Mouse (Mus musculus) MEL (cell line): Measurements from ENCODE around the gene Znrf1.

Experiments
- BHLHE40 ChIP-seq: IDR thresholded peaks from 2 replicates; pipeline ENCODE4 v1.6.1; 2012; ENCODE audit warnings: low read depth, mild to moderate bottlenecking, inconsistent platforms, low read length, improper control_type of control experiment, borderline replicate concordance
- CTCF ChIP-seq, 3 experiments: IDR thresholded peaks in 2 of 3; conservative IDR thresholded peaks in 1 of 3; 2 replicates each; pipeline ENCODE4 v1.5.1; 2011 to 2012; ENCODE audit warnings: low read length in 3 of 3, low read depth in 2 of 3, mild to moderate bottlenecking in 2 of 3, improper control_type of control experiment in 1 of 3, inconsistent platforms in 1 of 3, mixed read lengths in 1 of 3, moderate library complexity in 1 of 3; ENCODE audit not compliant: control insufficient read depth in 1 of 3, insufficient read depth in 1 of 3, poor library complexity in 1 of 3, severe bottlenecking in 1 of 3
- E2F4 ChIP-seq: IDR thresholded peaks from 2 replicates; pipeline ENCODE4 v1.6.1; 2011; ENCODE audit warnings: low read depth, low read length, improper control_type of control experiment, borderline replicate concordance
- EP300 ChIP-seq, 2 experiments: IDR thresholded peaks; 2 replicates each; pipeline ENCODE4 v1.6.1; 2011; ENCODE audit warnings: improper control_type of control experiment in 2 of 2, low read length in 2 of 2, low read depth in 1 of 2, mild to moderate bottlenecking in 1 of 2
- HCFC1 ChIP-seq: IDR thresholded peaks from 2 replicates; pipeline ENCODE4 v1.6.1; 2012; ENCODE audit warnings: low read depth, mild to moderate bottlenecking, inconsistent platforms, low read length, improper control_type of control experiment, moderate library complexity
- KAT2A ChIP-seq: conservative IDR thresholded peaks from 2 replicates; pipeline ENCODE4 v1.6.1; 2012; ENCODE audit warnings: low read depth, low read length, improper control_type of control experiment, inconsistent platforms
- MAX ChIP-seq: IDR thresholded peaks from 2 replicates; pipeline ENCODE4 v1.6.1; 2011; ENCODE audit warnings: low read length, improper control_type of control experiment
- MYC ChIP-seq: IDR thresholded peaks from 2 replicates; pipeline ENCODE4 v1.6.1; 2011; ENCODE audit warnings: low read depth, mild to moderate bottlenecking, low read length, improper control_type of control experiment, moderate library complexity
- POLR2AphosphoS2 ChIP-seq: IDR thresholded peaks from 2 replicates; pipeline ENCODE4 v1.6.1; 2011; ENCODE audit warnings: low read length, improper control_type of control experiment
- RAD21 ChIP-seq: IDR thresholded peaks from 2 replicates; pipeline ENCODE4 v1.6.1; 2011; ENCODE audit warnings: mild to moderate bottlenecking, low read depth, low read length, improper control_type of control experiment
- ZC3H11A ChIP-seq: IDR thresholded peaks from 2 replicates; pipeline ENCODE4 v1.6.1; 2012; ENCODE audit warnings: low read depth, mild to moderate bottlenecking, inconsistent platforms, low read length, improper control_type of control experiment

DNA sequence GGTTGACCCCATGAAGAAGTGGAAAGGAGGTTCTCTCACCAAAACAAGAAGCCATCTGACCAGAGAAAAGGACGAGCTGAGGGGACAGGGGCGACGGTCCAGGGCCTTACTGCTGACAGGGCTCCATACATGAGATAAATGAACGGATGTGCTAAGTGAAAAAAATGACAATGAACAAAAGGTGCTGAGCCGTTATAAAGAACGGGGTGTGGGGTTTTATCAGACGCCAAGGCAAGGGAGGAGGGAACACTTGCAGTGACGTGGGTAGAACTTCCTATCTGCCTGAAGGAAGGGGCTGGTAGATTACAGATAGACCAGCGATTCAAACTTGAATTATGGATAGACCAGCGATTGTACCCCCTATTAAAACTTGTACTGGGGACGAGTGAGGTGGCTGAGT is 26.6 kb upstream of the Znrf1 start:
- TF ChIP-seq KAT2A (no peak; the same call in 1 of the 2 replicates), BHLHE40 (no peak), EP300 (IDR thresholded peaks at IDR 0.05; ENCODE audit: low read depth in 1 of 2, low read length in 2 of 2) (peak; percentile 80 to 90), MYC (no peak), MAX (no peak), RAD21 (no peak), CTCF (IDR thresholded peaks at IDR 0.05 in 2 of 3, conservative IDR thresholded peaks at IDR 0.05 in 1 of 3; ENCODE audit: control insufficient read depth in 1 of 3, insufficient read depth in 1 of 3, low read depth in 2 of 3, low read length in 3 of 3, poor library complexity in 1 of 3, severe bottlenecking in 1 of 3) (no peak), HCFC1 (peak; percentile 73), ZC3H11A (no peak), E2F4 (no peak), POLR2AphosphoS2 (no peak)
